Mouse (Mus musculus) limb, embryonic 12.5 days (tissue): ENCODE results near the gene Gm47289. TPM values are rescaled to one million over a fixed set of nuclear protein-coding genes. Genes with fewer than 3 reads are reported as not detected.

ENCODE experiments used
- ATAC-seq: fragments of 200-750 bp; cut with Nextera tagmentation; 2 replicates; pipeline ENCODE4 v1.8.0; 2017; ENCODE audit warnings: low read depth, moderate TSS enrichment; ENCODE audit not compliant: insufficient number of reproducible peaks, insufficient read depth, low FRiP score, low TSS enrichment
- H3K27ac ChIP-seq: fragments of 300-500 bp; sonication (generic); 2 replicates; pipeline ENCODE4 v1.5.1; 2016; ENCODE audit warnings: mild to moderate bottlenecking, moderate library complexity
- H3K27me3 ChIP-seq: fragments of 300-500 bp; sonication (generic); 2 replicates; pipeline ENCODE4 v1.6.1; 2016; ENCODE audit warnings: mild to moderate bottlenecking, moderate library complexity
- H3K36me3 ChIP-seq: fragments of 300-500 bp; sonication (generic); 2 replicates; pipeline ENCODE4 v1.6.1; 2016; ENCODE audit warnings: mild to moderate bottlenecking, moderate library complexity
- H3K4me1 ChIP-seq: fragments of 300-500 bp; sonication (generic); replicated peaks from 2 replicates; pipeline ENCODE4 v1.6.1; 2016
- H3K4me2 ChIP-seq: fragments of 300-500 bp; sonication (generic); 2 replicates; pipeline ENCODE4 v1.6.1; 2016; ENCODE audit warnings: mild to moderate bottlenecking, moderate library complexity
- H3K4me3 ChIP-seq: fragments of 300-500 bp; sonication (generic); replicated peaks from 2 replicates; pipeline ENCODE4 v1.5.1; 2016; ENCODE audit warnings: mild to moderate bottlenecking
- H3K9ac ChIP-seq: fragments of 300-500 bp; sonication (generic); replicated peaks from 2 replicates; pipeline ENCODE4 v1.6.1; 2016; ENCODE audit warnings: mild to moderate bottlenecking, moderate library complexity
- H3K9me3 ChIP-seq: fragments of 300-500 bp; sonication (generic); 2 replicates; pipeline ENCODE4 v1.6.1; 2016; ENCODE audit warnings: mild to moderate bottlenecking, moderate library complexity
- WGBS: fragments of 180-500 bp; shearing (Covaris S2); methylation state at CpG from one replicate; pipeline ENCODE4 v1.1.7; 2016; 5-methylcytosine and 5-hydroxymethylcytosine counted together
- polyA plus RNA-seq: library from polyadenylated mRNA; unstranded; fragments of >200 nt; fragmentation: Nextera tagmentation; extraction: Ambion mirVana; gene quantifications from 2 replicates; pipeline ENCODE4 v1.2.1, GENCODE M21; 2016

Gm47289 gene
- polyA plus RNA-seq, 1 experiment from 2014 or later: not detected

- H3K9me3 ChIP-seq: no peaks in the 10 kb centered on the region
- no peak overlapping the region for H3K9ac ChIP-seq
- WGBS: 85% methylated on average over 5 of the region's 5 CpGs
- no peak for ATAC-seq
- no peaks in the 10 kb centered on the region for H3K4me1 ChIP-seq
- 0 out of 2 replicates have a peak, but pooled peaks cover 3% of the 10 kb centered on the region for H3K27me3 ChIP-seq
- H3K36me3 ChIP-seq: no peaks in the 10 kb centered on the region
- H3K27ac ChIP-seq: no peak overlapping the region
- H3K4me3 ChIP-seq: no peak overlapping the region
- H3K4me2 ChIP-seq: no peak overlapping the region
Observed at GRCm38 (mm10) chr9:119142066-119142465, 16.9 kb upstream of the Gm47289 start.

- 75% methylated on average over 9 of the region's 9 CpGs for WGBS
- Histone ChIP-seq H3K9ac (no peak overlapping the region), H3K4me2 (no peak overlapping the region), H3K4me3 (no peak overlapping the region), H3K27me3 (0 out of 2 replicates have a peak, but pooled peaks cover 3% of the 10 kb centered on the region), H3K4me1 (no peaks in the 10 kb centered on the region), H3K27ac (no peak overlapping the region), H3K9me3 (no peaks in the 10 kb centered on the region), H3K36me3 (no peaks in the 10 kb centered on the region)
- no peak for ATAC-seq
Observed at GRCm38 (mm10) chr9:119143372-119143771, 15.6 kb upstream of the Gm47289 start.

DNA sequence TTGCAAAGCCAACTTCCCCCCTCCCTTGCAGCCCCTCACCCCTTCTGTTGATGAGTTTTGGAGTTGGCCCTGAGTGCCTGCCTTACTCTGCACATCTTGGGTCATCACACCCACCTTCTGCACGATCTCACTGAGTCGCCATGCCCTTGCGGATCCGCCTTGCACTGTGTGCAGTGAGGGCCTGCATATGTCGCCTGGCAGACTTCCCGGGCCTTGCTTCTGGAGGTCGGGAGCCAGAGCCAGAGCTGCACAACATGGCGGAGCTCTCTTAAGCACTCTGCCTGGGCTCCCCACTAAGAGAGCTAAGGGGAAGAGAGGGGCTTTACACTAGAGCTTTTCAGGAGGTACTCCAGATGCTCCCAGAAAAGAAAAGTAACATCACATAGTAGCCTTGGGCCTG lies 14.3 kb upstream of the Gm47289 start:
- H3K27me3 ChIP-seq: 0 out of 2 replicates have a peak, but pooled peaks cover 3% of the 10 kb centered on the region

DNA sequence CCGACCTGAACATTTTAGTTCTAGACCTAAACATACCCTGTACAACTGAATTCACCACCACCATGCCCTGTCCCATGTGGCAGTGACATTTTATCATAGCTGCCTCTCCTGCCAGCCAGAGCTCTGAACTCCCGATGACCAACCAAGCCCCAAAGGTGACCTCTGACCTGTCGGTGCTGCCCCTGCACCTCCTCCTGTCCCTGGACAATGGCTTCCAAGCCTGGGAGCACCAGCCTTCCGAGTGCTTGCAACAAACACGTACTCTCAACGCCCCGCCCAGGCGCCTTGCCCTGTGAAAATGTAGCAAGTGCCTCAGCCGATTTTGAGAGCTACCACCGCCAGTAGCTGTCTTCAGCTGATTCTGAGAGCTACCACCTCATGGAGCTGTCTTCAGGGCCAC lies 13.8 kb upstream of the Gm47289 start:
- H3K4me1 ChIP-seq: no peaks in the 10 kb centered on the region
- H3K9ac ChIP-seq: no peak overlapping the region
- no peak overlapping the region for H3K27ac ChIP-seq
- H3K9me3 ChIP-seq: no peaks in the 10 kb centered on the region
- no peak overlapping the region for H3K4me3 ChIP-seq
- 0 out of 2 replicates have a peak, but pooled peaks cover 3% of the 10 kb centered on the region for H3K27me3 ChIP-seq
- H3K36me3 ChIP-seq: no peaks in the 10 kb centered on the region
- no peak overlapping the region for H3K4me2 ChIP-seq
- 68% methylated on average over 10 of the region's 10 CpGs for WGBS
- ATAC-seq: no peak

More for the DNA sequence above, 14.3 kb upstream of the Gm47289 start:
- Histone ChIP-seq H3K4me2 (no peak overlapping the region), H3K9me3 (no peaks in the 10 kb centered on the region), H3K27ac (no peak overlapping the region), H3K4me3 (no peak overlapping the region), H3K4me1 (no peaks in the 10 kb centered on the region), H3K9ac (no peak overlapping the region), H3K36me3 (no peaks in the 10 kb centered on the region)
- ATAC-seq: no peak
- 86% methylated on average over 8 of the region's 8 CpGs for WGBS

- ATAC-seq: no peak
- Histone ChIP-seq H3K9ac (no peak overlapping the region), H3K36me3 (no peaks in the 10 kb centered on the region), H3K27me3 (0 out of 2 replicates have a peak, but pooled peaks cover 3% of the 10 kb centered on the region), H3K9me3 (no peaks in the 10 kb centered on the region), H3K4me1 (no peaks in the 10 kb centered on the region), H3K27ac (no peak overlapping the region), H3K4me2 (no peak overlapping the region), H3K4me3 (no peak overlapping the region)
- 62% methylated on average over 6 of the region's 6 CpGs for WGBS
Observed at GRCm38 (mm10) chr9:119145638-119146037, 13.3 kb upstream of the Gm47289 start.

- H3K36me3 ChIP-seq: no peaks in the 10 kb centered on the region
- no peak overlapping the region for H3K4me3 ChIP-seq
- H3K9me3 ChIP-seq: no peaks in the 10 kb centered on the region
- 80% methylated on average over 13 of the region's 13 CpGs for WGBS
- no peak overlapping the region for H3K27ac ChIP-seq
- H3K9ac ChIP-seq: no peak overlapping the region
- ATAC-seq: no peak
- no peak overlapping the region for H3K4me2 ChIP-seq
- H3K4me1 ChIP-seq: no peaks in the 10 kb centered on the region
- 0 out of 2 replicates have a peak, but pooled peaks cover 3% of the 10 kb centered on the region for H3K27me3 ChIP-seq
Observed at GRCm38 (mm10) chr9:119146098-119146770, 12.7 kb upstream of the Gm47289 start.

DNA sequence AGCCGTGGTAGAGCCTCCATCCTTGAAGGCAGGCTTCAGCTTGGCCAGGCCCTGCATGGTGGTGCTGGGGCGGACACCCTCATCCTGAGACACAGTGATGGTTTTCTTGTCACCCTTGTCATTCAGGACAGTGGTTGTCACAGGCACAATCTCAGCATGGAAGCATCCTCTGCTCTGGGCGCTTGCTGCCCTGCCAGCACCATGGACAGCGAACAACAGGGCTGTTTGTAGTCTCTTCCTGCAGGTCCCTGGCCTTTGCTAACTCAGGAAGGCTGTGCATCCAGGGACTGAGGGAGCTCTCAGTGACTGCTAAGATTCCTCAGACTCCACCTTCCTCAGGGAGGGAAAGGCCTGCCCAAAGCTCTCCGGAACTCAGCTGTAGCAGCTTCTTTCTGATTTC lies 9.4 kb upstream of the Gm47289 start:
- Histone ChIP-seq H3K36me3 (no peaks in the 10 kb centered on the region), H3K9ac (no peak overlapping the region), H3K9me3 (no peaks in the 10 kb centered on the region), H3K4me2 (no peak overlapping the region), H3K4me1 (no peaks in the 10 kb centered on the region), H3K27ac (no peak overlapping the region), H3K27me3 (peaks cover 4% of the 10 kb centered on the region), H3K4me3 (no peak overlapping the region)
- peak; percentile 46; the same call in 1 of the 2 replicates for ATAC-seq
- 20% methylated on average over 5 of the region's 5 CpGs for WGBS

DNA sequence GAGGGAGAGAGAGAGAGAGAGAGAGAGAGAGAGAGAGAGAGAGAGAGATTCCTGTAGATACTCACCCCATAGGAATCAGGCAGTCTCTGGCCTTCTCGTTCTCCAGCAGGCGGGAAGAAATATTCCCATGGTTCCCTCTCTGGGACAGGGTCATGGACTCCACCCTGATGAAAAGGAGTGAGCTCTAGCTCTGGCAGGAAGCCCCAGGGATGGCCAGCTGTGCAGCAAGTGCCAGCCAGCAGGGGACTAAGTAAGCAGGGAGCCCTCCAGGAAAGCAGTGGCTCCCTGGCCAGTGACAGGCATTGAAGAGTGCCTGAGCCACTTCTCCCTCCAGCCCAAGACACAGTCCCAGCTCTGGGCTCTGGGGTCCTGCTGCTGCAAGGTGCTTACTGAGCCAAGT lies 7.2 kb upstream of the Gm47289 start:
- no peak overlapping the region for H3K4me3 ChIP-seq
- H3K9me3 ChIP-seq: no peaks in the 10 kb centered on the region
- H3K27ac ChIP-seq: no peak overlapping the region
- H3K27me3 ChIP-seq: peaks cover 25% of the 10 kb centered on the region
- no peaks in the 10 kb centered on the region for H3K36me3 ChIP-seq
- no peak overlapping the region for H3K9ac ChIP-seq
- no peak for ATAC-seq
- WGBS: 50% methylated on average over 2 of the region's 2 CpGs
- H3K4me1 ChIP-seq: no peaks in the 10 kb centered on the region
- H3K4me2 ChIP-seq: no peak overlapping the region

GRCm38 (mm10) chr9:119155416-119155815 lies 3.5 kb upstream of the Gm47289 start:
- no peak overlapping the region for H3K9ac ChIP-seq
- H3K4me1 ChIP-seq: no peaks in the 10 kb centered on the region
- no peaks in the 10 kb centered on the region for H3K36me3 ChIP-seq
- peaks cover 40% of the 10 kb centered on the region for H3K27me3 ChIP-seq
- ATAC-seq: no peak
- no peak overlapping the region for H3K27ac ChIP-seq
- no peak overlapping the region for H3K4me2 ChIP-seq
- no peaks in the 10 kb centered on the region for H3K9me3 ChIP-seq
- WGBS: 78% methylated on average over 8 of the region's 8 CpGs
- H3K4me3 ChIP-seq: no peak overlapping the region

DNA sequence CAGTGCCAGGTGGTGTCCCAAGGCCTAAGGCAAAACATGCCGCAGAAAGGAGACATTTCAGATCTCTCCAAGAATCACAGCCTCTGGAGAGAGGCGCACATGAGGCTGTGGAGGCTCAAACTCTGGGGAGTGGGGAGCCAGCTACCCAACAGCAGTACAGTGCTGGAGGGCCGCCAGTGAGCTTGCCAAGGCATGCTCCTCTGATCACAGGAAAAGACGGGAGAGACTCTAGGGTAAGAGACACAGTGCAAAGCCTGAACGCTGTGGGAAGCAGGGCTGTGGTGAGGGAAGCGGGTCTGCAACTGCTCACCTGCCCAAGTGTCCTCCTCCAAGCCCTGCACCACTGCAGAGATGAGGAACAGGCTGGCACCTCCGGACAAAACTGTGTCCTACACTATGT lies 3.1 kb upstream of the Gm47289 start:
- Histone ChIP-seq H3K9me3 (no peaks in the 10 kb centered on the region), H3K4me2 (peak overlapping the region; percentile 64; the same call in 1 of the 2 replicates), H3K9ac (no peak overlapping the region), H3K27me3 (peaks cover 40% of the 10 kb centered on the region), H3K36me3 (no peaks in the 10 kb centered on the region), H3K27ac (no peak overlapping the region), H3K4me1 (no peaks in the 10 kb centered on the region), H3K4me3 (no peak overlapping the region)
- ATAC-seq: peak; percentile 12; the same call in 1 of the 2 replicates
- 53% methylated on average over 7 of the region's 7 CpGs for WGBS

GRCm38 (mm10) chr9:119156278-119157201 lies 2.4 kb upstream of the Gm47289 start, which contains the start of gene Acaa1b:
Acaa1b (minus strand) TSS chr9:119157093.
- no peaks in the 10 kb centered on the region for H3K9me3 ChIP-seq
- H3K4me3 ChIP-seq: peak within 1 kb of the TSS; percentile 50
- no peak within 1 kb of the TSS for H3K27ac ChIP-seq
- peak; percentile 83 for ATAC-seq
- H3K9ac ChIP-seq: peak within 1 kb of the TSS; percentile 42
- peak within 1 kb of the TSS; percentile 64 for H3K4me2 ChIP-seq
- H3K36me3 ChIP-seq: no peaks in the 10 kb centered on the region
- 1% methylated on average over 65 of the region's 65 CpGs for WGBS
- H3K4me1 ChIP-seq: no peaks in the 10 kb centered on the region
- peaks cover 40% of the 10 kb centered on the region for H3K27me3 ChIP-seq
